Mouse (Mus musculus): Measurements from ENCODE around the gene Zbtb46.

Gene Zbtb46

GRCm38 (mm10) chr2:181463008-181463738 lies 3.9 kb upstream of the Zbtb46 start:
- peak; percentile 51 to 67 for DNase-seq

- no peak for DNase-seq
These were observed 3.4 kb upstream of the Zbtb46 start for GRCm38 (mm10) chr2:181462604-181463003.

- DNase-seq: no peak
These were observed 2.4 kb upstream of the Zbtb46 start for GRCm38 (mm10) chr2:181461536-181462100.

DNA sequence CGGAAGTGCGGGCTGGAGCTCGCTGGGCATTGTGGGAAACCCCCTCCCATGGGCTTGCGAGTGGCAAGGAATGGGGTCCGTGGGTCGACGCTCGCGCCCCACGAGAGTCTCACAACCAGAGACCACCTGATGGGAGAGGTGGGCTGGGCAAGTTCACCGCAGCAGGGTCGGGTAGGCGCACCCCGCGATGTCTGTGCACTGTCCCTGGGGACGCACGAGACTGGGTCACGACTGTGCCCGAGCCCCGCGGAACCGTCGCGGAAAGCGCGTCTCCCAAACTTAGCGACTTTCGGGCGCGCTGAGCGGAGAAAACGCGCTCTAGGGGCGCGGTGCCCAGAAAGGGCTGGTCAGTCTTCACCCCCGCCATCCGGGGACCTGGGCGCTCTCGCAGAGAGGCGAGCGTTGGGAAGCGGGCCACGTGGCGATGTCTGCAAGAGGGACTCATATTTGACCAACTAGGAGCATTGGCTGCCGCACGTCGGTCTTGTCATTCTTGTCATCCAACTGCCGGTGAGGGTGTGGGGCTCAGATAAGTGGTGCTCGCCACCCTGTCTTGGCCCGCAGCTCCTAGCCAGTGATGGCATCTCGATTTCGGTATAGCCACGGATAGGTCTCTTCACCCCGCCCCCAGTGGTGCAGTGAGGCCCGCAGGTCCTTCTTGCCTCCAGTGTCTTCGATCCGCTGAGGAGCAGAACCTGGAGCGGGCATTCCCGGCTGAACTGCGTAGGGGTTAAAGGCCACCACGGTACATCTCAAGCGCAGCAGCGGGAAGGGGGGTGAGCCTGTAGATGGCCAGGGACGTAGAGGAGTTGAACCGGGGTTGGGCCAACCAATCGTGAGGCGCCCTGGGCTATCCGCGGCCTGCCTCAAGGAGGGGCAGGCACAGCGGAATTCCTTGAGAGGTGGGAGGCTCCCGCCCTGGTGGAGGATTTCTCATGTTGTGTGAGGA lies 721 bp upstream of the Zbtb46 start:
- peak; percentile 64 to 74 for DNase-seq

- DNase-seq: no peak
These were observed 644 bp downstream of the Zbtb46 start for GRCm38 (mm10) chr2:181458411-181459152.

DNA sequence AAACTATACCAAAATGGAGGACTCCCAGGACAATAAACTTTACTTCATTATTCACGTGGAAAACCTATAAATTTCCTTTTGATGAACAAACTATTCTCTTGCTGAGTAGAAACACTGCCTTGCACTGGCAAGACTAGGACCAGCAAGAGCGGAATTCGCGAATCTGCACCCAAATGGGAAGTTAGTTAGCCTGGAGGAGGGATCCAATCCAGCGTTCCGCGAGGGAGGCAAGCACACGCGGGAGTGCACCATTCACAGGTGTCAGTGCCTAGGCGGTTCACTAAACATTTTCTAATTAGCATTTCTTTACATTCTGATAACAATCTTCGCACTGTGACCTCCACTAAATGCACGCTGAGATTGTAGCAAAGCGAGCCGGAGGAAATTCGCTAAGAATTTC lies 1.4 kb downstream of the Zbtb46 start:
- DNase-seq: no peak

GRCm38 (mm10) chr2:181455899-181456298 lies 3.3 kb downstream of the Zbtb46 start:
- DNase-seq: peak in 1 of 2 experiments; percentile 44

- DNase-seq: no peak
These were observed 6.0 kb downstream of the Zbtb46 start for GRCm38 (mm10) chr2:181453274-181453673.

DNA sequence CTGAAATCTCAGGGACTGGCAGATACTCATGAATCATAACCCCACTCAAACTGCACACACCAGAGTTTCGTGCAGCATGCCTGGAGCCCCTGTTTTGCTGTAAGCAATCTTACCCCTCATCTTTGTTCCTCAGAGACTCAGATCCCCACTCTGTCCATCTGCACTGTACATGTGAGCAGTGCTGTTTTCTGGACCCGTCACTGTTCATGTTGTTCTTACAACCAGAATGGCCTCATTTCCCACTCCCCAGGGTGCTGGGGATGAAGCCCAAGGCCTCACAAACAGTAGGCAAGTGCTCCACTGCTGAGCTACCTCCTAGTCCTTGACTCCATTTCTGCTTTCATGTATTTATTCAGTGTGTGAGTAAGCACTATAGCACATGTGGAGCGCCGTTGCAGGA lies 7.0 kb downstream of the Zbtb46 start:
- no peak for DNase-seq

DNA sequence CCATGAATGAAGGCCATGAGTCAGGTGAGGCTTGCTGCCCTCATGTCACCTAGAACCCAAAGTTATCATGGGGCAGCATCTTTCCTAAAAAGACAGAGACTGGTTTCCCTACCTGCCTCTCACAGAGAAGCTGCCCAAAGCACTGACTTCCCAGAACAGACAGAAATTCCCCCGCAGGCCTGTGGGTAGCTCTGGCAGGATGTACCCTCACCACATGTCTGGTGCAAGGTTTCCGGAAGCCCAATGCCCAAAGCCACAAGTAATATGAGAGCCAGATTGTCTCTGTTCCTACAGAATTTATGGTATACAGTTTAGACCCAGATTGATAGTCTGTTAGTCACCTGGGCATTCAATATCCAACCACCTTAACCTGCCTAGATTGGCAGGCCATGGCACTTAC lies 16.2 kb downstream of the Zbtb46 start:
- DNase-seq: no peak

- DNase-seq: no peak
These were observed 21.1 kb downstream of the Zbtb46 start for GRCm38 (mm10) chr2:181438176-181438575.

DNA sequence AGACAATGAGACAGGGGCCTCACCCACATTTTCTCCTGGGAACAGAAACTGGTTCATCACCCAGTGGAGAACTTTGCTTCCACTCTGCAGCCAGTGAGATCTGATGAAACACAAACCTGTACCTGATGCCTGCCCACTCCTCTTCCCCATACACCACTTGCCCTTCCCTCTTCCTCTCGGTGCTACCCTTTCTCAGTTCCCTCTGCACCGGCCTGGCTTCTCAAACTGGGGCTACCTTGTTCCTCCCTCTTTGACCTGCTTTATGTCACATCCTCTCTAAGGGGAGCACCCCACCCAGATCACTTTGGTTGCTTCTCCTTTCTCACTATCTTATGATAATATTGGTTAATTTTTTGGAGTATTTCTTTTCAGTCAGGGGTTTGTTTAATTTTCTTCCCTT lies 23.0 kb downstream of the Zbtb46 start:
- no peak for DNase-seq

DNA sequence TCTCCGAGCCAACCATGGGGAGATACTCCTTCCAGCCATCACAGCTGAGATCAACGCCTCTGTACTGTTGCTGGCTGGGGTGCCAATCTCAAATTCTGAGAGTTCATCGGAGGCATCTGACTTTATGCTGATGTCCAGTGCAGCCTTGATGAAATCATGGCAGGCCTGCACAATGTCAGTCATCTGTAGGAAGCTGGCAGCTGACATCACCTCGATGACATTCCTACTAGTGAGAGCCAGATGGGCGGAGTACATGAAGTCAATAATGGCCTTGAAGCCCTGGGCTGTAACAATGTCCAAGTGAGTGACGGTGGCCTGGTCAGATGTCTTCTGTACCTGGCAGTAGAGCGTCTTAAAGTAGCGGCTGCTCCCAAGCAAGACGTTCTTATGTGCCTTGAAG lies 35.4 kb downstream of the Zbtb46 start:
- DNase-seq: no peak

DNA sequence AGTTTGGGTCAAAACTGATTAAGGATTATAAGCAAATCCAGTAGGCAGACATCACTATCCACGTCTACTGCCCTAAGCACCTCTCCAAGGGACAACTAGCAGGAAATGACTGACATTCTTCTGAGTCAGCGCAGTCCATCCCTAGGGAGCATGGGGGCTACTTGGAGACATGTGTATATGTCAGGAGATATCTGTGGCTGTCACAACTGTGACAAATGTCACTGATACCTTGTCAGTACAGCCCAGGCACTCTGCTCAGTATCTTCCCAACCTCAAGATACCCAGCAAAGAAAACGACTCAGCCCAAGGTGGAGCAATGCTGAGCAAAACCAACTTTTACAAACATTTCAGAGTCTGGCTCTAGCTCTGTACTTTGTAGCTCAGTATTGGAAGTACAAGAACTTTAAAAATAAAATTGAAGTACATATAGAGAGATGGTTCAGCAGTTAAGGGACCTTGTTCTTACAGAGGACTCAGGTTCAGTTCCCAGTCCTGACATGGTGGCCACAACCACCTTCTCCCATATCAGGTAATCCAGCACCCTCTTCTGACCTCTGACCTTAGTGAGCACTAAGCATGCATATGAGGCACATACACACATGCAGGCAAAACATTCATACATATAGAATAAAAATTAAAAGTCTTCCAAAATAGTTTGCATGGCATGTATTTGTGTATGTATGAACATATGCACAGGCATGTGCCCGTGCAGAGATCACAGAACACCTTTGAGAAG lies 38.2 kb downstream of the Zbtb46 start:
- DNase-seq: peak in 1 of 2 experiments; percentile 15

GRCm38 (mm10) chr2:181420426-181420825 lies 38.8 kb downstream of the Zbtb46 start:
- no peak for DNase-seq

GRCm38 (mm10) chr2:181419359-181419758 lies 39.9 kb downstream of the Zbtb46 start:
- no peak for DNase-seq

- peak; percentile 70 to 81 for DNase-seq
These were observed 43.3 kb downstream of the Zbtb46 start for GRCm38 (mm10) chr2:181415945-181416344.

DNA sequence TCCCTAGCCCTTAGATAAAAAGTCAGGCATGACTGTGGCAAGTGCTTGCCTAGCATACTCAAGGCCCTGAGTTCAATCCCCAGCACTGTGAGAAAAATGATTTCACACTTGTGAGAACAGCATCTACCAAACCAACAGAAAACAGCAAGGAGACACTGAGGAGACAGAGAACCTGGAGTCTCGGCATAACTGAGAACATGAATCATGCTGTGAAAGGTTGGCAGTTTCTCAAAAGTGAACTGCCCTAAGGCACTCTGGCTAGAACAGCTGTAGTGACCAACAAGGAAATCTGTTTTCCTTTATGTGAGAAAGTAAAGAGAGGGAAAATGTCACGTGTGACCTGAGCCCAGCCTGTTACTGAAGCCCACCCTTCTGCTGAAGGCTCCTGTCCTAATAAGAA lies 46.1 kb downstream of the Zbtb46 start:
- DNase-seq: no peak

DNA sequence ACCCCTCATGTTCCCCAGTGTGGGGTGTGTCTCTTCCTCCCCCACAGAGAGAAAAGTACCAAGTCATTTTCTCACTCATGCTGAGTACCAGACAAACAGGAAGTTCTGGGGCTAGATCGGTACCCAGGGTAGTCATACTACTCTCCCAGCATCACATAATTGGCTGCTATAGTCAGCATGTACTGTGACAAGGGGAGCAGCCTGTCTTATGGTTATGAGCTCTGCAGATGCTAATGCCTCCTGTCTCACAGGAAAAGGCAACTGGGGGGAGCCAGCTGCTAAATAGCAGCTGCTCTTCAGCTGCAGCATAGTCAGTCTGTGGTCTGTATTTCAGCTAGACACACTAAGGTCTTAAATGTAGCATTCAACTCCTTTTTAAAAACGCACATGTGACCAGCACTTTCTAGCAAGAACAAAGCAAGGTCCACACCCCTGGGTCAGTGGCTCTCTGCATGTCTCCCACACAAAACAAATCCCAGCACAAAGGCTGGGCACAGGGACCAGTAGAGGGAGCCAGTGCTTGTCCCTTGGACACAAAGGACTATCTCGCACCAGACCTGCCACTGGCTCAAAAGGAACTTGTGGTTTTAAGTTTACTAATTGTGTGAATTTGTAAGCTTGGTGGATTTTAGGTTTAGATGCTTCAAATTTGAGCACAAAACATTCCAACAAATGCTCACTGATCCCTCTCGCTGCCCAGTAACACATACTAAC lies 48.3 kb downstream of the Zbtb46 start:
- DNase-seq: peak; percentile 66 to 82

- no peak for DNase-seq
These were observed 49.6 kb downstream of the Zbtb46 start for GRCm38 (mm10) chr2:181409643-181410042.

GRCm38 (mm10) chr2:181403722-181404121 lies 55.5 kb downstream of the Zbtb46 start:
- no peak for DNase-seq
